Mouse (Mus musculus) Patski (cell line): ENCODE data around the gene Slc1a4. TPM values are rescaled to one million over a fixed set of nuclear protein-coding genes. Genes with fewer than 3 reads are reported as not detected.

ENCODE experiments used
- ATAC-seq: fragments of 100-300 bp; one replicate; pipeline ENCODE4 v1.8.0; 2021
- CTCF ChIA-PET: fragments of 350-600 bp; sonication (Branson Sonifier 250); formaldehyde crosslinking; loops from one replicate; lab custom pipeline; 2022; ENCODE audit warnings: inconsistent platforms; lab: Charles Lee
- POLR2A ChIA-PET: fragments of 350-600 bp; sonication (Branson Sonifier 250); formaldehyde crosslinking; loops from one replicate; lab custom pipeline; 2022; ENCODE audit warnings: antibody characterized with exemption, inconsistent platforms; lab: Charles Lee
- DNase-seq: peaks from one replicate; pipeline ENCODE4 v3.0.0-alpha.2; 2011; ENCODE audit warnings: low read depth, low spot score
- H3K27me3 ChIP-seq: fragments of 371-371 bp; one replicate; pipeline ENCODE4 v1.5.1; 2021
- CTCF ChIP-seq: fragments of 100-300 bp; IDR thresholded peaks from one replicate; pipeline ENCODE4 v1.5.1; 2021
- in situ Hi-C: fragments of 300-500 bp; cut with MboI; formaldehyde crosslinking; loops from 3 replicates; pipeline ENCODE4 v1.11.1; 2018; ENCODE audit warnings: low pct_unique_long_range_greater_than_20kb, mixed read lengths
- polyA plus RNA-seq: library from polyadenylated mRNA; unstranded; gene quantifications from one replicate; pipeline ENCODE4 v1.2.3, GENCODE M21; 2021

Slc1a4 gene
- polyA plus RNA-seq, 1 experiment from 2014 or later: 20.2 TPM

DNA sequence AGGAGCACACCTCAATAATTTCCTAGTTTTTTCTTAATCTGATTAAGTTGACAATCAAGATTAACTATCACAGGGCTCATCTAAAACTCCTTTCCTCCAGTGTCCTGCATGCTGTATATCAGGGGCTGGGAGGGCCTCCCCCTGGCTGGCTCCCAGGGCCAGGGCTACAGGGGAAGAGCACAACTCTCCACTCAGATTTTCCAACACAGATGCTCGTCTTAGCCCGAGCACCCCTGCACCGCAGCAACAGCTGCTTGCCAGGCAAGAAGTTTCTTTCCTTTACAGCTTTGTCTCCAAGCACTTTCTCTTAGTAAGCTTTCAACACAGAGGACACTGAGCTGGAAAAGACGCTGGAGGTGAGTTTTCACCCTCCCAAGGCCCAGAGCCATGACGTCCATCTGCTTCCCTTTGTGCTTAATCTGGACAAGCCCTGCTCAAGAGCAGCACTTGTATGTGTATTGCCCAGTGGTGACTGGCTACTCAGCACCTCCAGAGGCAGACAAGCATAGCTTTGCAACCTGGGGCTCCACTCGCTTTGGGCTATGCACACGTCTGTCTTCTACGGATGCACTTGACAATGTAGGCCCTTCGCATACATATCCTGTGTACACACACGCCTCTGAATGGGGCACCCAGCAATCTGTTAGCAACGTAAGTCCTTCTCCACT is 6.1 kb downstream of the Slc1a4 start:
- POLR2A ChIA-PET: no interaction called here
- no peak for TF ChIP-seq CTCF
- ATAC-seq (no peak), DNase-seq (no peak)
- in situ Hi-C loops: no loop called here
- no peaks in the 10 kb centered on the region for H3K27me3 ChIP-seq
- CTCF ChIA-PET: interaction anchor here (0.6 kb wide), 1 partner anchor 13 kb away, joined by 3 read pairs; no protein-coding TSS in a partner anchor

DNA sequence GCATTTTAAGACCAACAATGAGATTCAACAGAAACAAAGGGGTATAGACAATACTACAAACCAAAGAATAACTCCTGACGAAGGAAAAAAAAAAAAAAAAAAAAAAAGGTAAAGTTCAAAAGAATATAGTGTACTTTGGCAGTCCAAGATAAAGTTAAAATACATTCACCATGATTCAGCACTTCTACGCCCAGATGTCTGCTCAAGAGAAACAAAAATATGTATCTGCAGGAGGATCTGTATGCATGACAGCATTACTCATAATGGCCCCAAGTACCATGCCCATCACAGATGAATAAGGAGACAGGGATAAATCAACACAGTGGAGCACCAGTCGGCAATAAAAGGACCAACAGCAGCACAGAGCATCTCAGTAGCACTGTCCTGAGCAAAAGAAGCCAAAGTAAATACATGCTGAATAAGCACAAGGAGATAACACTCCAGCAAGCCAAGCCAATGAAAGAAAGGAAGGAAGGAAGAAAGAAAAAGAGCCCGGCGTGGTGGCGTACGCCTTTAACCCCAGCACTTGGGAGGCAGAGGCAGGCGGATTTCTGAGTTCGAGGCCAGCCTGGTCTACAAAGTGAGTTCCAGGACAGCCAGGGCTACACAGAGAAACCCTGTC is 7.3 kb downstream of the Slc1a4 start:
- ChIA-PET CTCF (interaction anchor here (3.2 kb wide), 1 partner anchor 8 kb away, joined by 11 read pairs; the partner anchor contains the start of gene Slc1a4), POLR2A (no interaction called here)
- no peaks in the 10 kb centered on the region for H3K27me3 ChIP-seq
- ATAC-seq (no peak), DNase-seq (no peak)
- TF ChIP-seq CTCF: no peak
- in situ Hi-C loops: no loop called here

DNA sequence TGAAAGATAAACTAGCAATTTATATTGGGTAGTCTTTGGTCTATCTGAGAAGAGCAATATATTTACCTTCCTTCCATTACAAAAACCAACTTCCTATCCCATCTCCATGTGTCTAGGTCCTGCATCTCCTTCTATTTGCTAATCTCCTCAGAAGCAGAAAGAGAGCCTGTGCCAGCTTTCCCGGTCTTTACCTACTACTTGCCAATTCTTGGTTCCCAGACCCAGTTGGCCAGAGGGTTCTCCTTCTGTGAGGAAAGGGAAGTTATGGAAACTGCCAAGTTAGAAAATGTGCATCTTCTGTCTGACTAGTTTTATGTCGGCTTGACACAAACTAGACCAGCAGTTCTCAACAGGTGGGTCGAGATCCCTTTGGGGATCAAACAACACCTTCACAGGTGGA is 8.5 kb downstream of the Slc1a4 start:
- no peak for TF ChIP-seq CTCF
- DNase-seq: no peak
- ATAC-seq: no peak
- in situ Hi-C loops: no loop called here
- POLR2A ChIA-PET: no interaction called here
- H3K27me3 ChIP-seq: no peaks in the 10 kb centered on the region
- CTCF ChIA-PET: interaction anchor here (3.2 kb wide), 1 partner anchor 9 kb away, joined by 11 read pairs; the partner anchor contains the start of gene Slc1a4

DNA sequence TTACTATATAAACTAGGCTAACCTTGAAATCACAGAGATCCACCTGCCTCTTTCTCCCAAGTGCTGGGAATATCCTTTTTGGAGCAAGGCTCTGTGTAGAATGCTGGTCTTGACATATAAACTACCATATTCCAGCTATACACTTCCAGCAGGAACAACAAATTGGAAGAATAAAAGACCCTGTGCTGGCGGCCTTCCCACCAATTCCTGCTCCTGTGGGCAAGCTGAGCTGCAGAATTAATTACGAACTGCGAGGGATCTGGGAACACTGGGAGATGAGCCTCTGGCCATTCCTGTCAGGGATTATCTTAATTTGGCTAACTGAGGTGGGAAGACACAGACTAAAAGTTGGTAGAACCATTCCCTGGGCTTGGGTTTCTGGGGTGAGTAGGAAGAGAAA is 10.1 kb downstream of the Slc1a4 start:
- in situ Hi-C loops: no loop called here
- no peak for ATAC-seq
- H3K27me3 ChIP-seq: no peaks in the 10 kb centered on the region
- DNase-seq: no peak
- TF ChIP-seq CTCF: no peak
- POLR2A ChIA-PET: interaction anchor here (0.8 kb wide), 1 partner anchor 86 kb away, joined by 5 read pairs; no protein-coding TSS in a partner anchor
- CTCF ChIA-PET: interaction anchor here (2.3 to 3.2 kb wide), 2 partner anchors 11 to 18 kb away, joined by 6 to 11 read pairs; partner anchors contain the start of gene Slc1a4

DNA sequence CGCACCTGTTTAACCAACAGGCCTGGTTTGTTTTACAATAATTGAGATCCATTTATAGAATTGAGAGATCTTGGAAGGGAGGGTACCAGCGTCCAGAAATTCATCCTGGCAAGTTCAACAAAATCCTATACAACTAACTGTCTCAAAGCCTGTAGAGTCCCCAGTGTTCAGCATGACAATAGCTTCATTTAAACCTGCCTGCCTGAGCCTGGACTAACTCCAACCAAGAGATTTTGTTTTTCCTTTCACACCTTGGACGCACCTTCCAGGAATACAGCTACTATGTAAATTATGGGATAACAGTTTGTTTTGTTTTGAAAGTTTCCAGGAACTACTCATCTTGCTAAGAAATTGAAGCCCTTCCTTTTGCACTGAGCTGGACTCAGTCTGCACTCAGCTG is 11.9 kb downstream of the Slc1a4 start:
- in situ Hi-C loops: no loop called here
- ATAC-seq: no peak
- POLR2A ChIA-PET: no interaction called here
- CTCF ChIA-PET: interaction anchor here (1.1 to 2.3 kb wide), 3 partner anchors 17 to 31 kb away, joined by 3 to 6 read pairs (median 3); no protein-coding TSS in a partner anchor
- DNase-seq: no peak
- no peaks in the 10 kb centered on the region for H3K27me3 ChIP-seq
- no peak for TF ChIP-seq CTCF

DNA sequence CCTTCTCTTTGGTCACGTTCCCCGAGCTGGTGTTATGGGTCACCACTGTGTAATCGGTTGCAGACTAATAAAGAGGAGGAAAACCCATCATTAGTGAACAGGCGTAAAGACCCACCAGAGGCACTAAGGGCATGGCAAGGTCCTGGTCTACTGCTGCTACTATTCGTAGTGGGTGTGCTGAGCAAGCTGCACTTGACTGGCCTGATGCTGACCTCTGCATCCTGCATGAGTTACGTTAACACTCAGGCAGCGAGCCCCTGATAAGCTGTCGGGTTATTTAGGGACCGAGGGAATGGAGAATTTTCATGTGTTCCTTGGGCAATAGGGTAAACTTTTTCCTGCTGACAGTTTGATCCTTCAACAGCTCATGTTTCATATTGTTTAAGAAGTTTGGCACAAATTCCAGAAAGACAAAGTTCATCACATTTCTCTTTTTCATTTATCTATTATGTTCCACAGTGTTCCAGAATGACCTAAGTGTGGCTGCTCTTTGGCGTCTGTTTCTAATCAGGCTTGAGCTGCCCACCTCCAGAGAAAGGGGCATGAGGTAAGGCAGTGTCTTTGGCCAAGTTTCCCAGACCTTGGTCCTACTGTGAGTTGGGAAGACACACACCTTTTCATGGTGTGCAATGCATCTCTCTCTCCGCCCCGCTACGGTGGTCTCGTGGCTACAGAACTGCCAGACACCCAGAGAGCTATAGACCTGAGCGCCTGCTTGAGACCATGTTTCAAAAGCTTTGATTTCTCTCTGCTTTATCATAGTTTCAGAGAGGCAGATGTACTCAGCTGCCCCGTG is 13.7 kb downstream of the Slc1a4 start:
- TF ChIP-seq CTCF: no peak
- ChIA-PET CTCF (interaction anchor here (1.4 to 1.9 kb wide), 3 partner anchors 10 to 14 kb away, joined by 3 to 10 read pairs (median 5); partner anchors contain the start of gene Slc1a4), POLR2A (no interaction called here)
- DNase-seq: no peak
- H3K27me3 ChIP-seq: no peaks in the 10 kb centered on the region
- in situ Hi-C loops: no loop called here
- ATAC-seq: no peak

DNA sequence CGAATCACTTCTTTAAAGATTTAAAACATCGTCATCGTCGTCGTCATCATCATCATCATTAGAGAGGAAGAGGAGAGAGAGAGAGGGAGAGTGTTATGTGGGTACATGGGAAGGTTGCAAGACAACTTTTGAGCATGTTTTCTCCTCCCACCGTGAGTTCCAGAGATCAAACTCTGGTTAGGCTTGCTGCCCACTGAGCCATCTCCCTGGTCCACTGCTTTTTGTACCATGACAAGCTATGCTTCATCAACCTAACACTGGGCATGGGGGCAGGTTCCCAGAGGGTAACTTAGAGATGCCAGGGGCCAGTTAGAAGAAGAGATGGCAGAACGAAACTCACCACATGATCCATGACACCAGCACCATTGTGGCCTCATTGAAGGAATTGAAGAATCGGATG is 18.9 kb downstream of the Slc1a4 start:
- ATAC-seq: no peak
- ChIA-PET POLR2A (interaction anchor here (0.7 to 1.1 kb wide), 2 partner anchors 19 kb away, joined by 3 to 4 read pairs; partner anchors contain the start of gene Slc1a4), CTCF (interaction anchor here (0.7 to 1.8 kb wide), 2 partner anchors 12 to 19 kb away, joined by 3 to 4 read pairs; partner anchors contain the start of gene Slc1a4)
- no peak for TF ChIP-seq CTCF
- no peaks in the 10 kb centered on the region for H3K27me3 ChIP-seq
- DNase-seq: no peak
- in situ Hi-C loops: no loop called here

DNA sequence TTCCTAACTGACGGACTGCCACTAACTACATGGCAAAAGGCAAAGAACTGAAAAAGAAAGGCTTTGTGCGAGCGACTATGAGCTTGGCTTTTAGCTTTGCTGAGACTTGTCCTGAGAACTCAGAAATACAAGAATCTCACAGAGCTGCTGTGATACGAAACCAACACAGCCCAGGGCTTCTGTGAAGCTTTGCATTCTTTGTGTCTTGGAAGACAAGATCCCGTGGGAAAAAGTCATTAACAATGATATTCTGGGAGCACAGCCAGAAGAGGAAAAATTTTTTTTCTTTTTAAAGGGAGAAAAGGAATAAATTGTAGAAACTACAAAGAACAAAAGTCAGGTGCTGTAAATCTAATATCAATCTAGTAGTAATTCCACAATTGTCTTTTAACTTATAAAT is 23.5 kb downstream of the Slc1a4 start:
- no peak for TF ChIP-seq CTCF
- DNase-seq: no peak
- peak; percentile 54 for ATAC-seq
- no peaks in the 10 kb centered on the region for H3K27me3 ChIP-seq
- ChIA-PET CTCF (interaction anchor here (1.5 kb wide), 1 partner anchor 24 kb away, joined by 4 read pairs; no protein-coding TSS in a partner anchor), POLR2A (no interaction called here)
- in situ Hi-C loops: no loop called here

DNA sequence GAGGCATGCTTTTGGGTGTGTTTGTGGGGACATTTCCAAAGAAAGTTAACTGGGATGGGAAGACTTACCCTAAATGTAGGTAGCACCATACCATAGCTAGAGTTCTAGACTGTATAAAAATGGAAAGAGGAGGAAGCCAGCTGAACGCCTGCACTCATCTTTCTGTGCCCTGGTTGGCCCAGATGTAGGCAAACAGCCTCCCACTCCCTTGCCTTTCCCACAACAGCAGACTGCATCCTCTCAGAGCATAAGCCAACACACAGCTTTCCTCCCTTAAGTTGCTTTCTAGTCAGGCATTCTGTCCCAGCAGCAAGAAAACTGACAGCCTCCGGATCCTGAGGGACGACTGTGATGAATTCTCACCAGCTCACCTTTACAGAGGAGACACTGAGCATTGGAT is 25.1 kb downstream of the Slc1a4 start:
- CTCF ChIA-PET: interaction anchor here (1.1 kb wide), 1 partner anchor 10 kb away, joined by 3 read pairs; no protein-coding TSS in a partner anchor
- in situ Hi-C loops: no loop called here
- POLR2A ChIA-PET: interaction anchor here (0.7 kb wide), 1 partner anchor 444 kb away, joined by 3 read pairs; no protein-coding TSS in a partner anchor
- H3K27me3 ChIP-seq: no peaks in the 10 kb centered on the region
- no peak for DNase-seq
- no peak for ATAC-seq
- TF ChIP-seq CTCF: no peak

DNA sequence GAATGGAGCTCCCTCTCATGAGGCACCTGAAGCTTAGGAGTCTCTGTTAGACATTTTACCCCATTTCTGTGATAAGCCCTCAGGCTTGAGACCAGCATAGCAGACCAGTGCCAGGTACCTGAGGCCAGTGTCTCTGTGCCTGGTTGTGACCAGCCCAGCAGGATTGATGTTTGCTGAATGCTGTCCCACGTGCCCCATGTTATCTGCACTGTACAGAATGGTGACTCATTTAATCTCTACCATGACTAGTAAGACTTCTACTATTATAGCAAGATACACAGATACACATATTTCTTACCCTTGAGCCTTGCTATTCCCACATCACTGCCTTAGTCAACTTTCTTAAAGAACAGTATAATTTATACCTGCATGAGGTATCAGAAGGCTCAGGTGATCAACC is 26.9 kb downstream of the Slc1a4 start:
- in situ Hi-C loops: no loop called here
- ChIA-PET POLR2A (no interaction called here), CTCF (interaction anchor here (1.3 to 1.8 kb wide), 2 partner anchors 28 to 42 kb away, joined by 4 to 7 read pairs; partner anchors contain the start of gene Slc1a4)
- TF ChIP-seq CTCF: no peak
- no peak for DNase-seq
- H3K27me3 ChIP-seq: no peaks in the 10 kb centered on the region
- ATAC-seq: no peak
